Mouse (Mus musculus): Measurements from ENCODE around the gene Kiss1r. TPM values are rescaled to one million over a fixed set of nuclear protein-coding genes. Genes with fewer than 3 reads are reported as not detected.

The Kiss1r gene
- polyA plus RNA-seq, 1 experiment from 2014 or later = 1.0 TPM

- ATAC-seq (replicated peaks; ENCODE audit: low FRiP score) (no peak), DNase-seq (ENCODE audit: low spot score) (no peak)
- Histone ChIP-seq H3K36me3 (ENCODE audit: control insufficient read depth, insufficient read depth, low read length) (no peaks in the 10 kb centered on the region), H3K9me3 (ENCODE audit: control insufficient read depth, low read length) (no peaks in the 10 kb centered on the region), H3K9ac (ENCODE audit: low read length) (no peak overlapping the region), H3K4me2 (ENCODE audit: low read depth, low read length, severe bottlenecking) (no peak overlapping the region), H3K27me3 (ENCODE audit: control insufficient read depth, insufficient read depth, low read length) (no peaks in the 10 kb centered on the region), H3K27ac (ENCODE audit: low read depth, low read length) (no peak overlapping the region), H3K4me1 (replicated peaks; ENCODE audit: control insufficient read depth, insufficient read depth, low read length) (peaks cover 9% of the 10 kb centered on the region), H3K4me3 (ENCODE audit: low read depth, low read length) (no peak overlapping the region)
- WGBS = 84% methylated on average over 9 of the region's 9 CpGs
These were observed 15.0 kb downstream of the Kiss1r start for GRCm38 (mm10) chr10:79931797-79932196.

- Histone ChIP-seq H3K4me1 (replicated peaks; ENCODE audit: control insufficient read depth, insufficient read depth, low read length) (peaks cover 9% of the 10 kb centered on the region), H3K9me3 (ENCODE audit: control insufficient read depth, low read length) (no peaks in the 10 kb centered on the region), H3K36me3 (ENCODE audit: control insufficient read depth, insufficient read depth, low read length) (no peaks in the 10 kb centered on the region), H3K27ac (ENCODE audit: low read depth, low read length) (no peak overlapping the region), H3K4me2 (ENCODE audit: low read depth, low read length, severe bottlenecking) (no peak overlapping the region), H3K4me3 (ENCODE audit: low read depth, low read length) (no peak overlapping the region), H3K9ac (ENCODE audit: low read length) (no peak overlapping the region), H3K27me3 (ENCODE audit: control insufficient read depth, insufficient read depth, low read length) (no peaks in the 10 kb centered on the region)
- DNase-seq (ENCODE audit: low spot score) = no peak
- ATAC-seq (replicated peaks; ENCODE audit: low FRiP score) = no peak
- WGBS = 32% methylated on average over 8 of the region's 8 CpGs
These were observed 16.0 kb downstream of the Kiss1r start for GRCm38 (mm10) chr10:79932736-79933135.

GRCm38 (mm10) chr10:79933145-79933679 lies 16.4 kb downstream of the Kiss1r start:
- no peak overlapping the region for H3K9ac ChIP-seq (ENCODE audit: low read length)
- no peak overlapping the region for H3K4me3 ChIP-seq (ENCODE audit: low read depth, low read length)
- H3K27ac ChIP-seq (ENCODE audit: low read depth, low read length) = no peak overlapping the region

GRCm38 (mm10) chr10:79933861-79934260 lies 17.1 kb downstream of the Kiss1r start:
- ATAC-seq (replicated peaks; ENCODE audit: low FRiP score) (no peak), DNase-seq (ENCODE audit: low spot score) (no peak)
- no peak overlapping the region for H3K4me2 ChIP-seq (ENCODE audit: low read depth, low read length, severe bottlenecking)
- no peaks in the 10 kb centered on the region for H3K36me3 ChIP-seq (ENCODE audit: control insufficient read depth, insufficient read depth, low read length)
- H3K27me3 ChIP-seq (ENCODE audit: control insufficient read depth, insufficient read depth, low read length) = no peaks in the 10 kb centered on the region
- H3K4me1 ChIP-seq (replicated peaks; ENCODE audit: control insufficient read depth, insufficient read depth, low read length) = peaks cover 6% of the 10 kb centered on the region
- H3K9me3 ChIP-seq (ENCODE audit: control insufficient read depth, low read length) = no peaks in the 10 kb centered on the region
- no peak overlapping the region for H3K4me3 ChIP-seq (ENCODE audit: low read depth, low read length)
- H3K27ac ChIP-seq (ENCODE audit: low read depth, low read length) = no peak overlapping the region
- no peak overlapping the region for H3K9ac ChIP-seq (ENCODE audit: low read length)
- WGBS = 40% methylated on average over 6 of the region's 6 CpGs

More at GRCm38 (mm10) chr10:79933145-79933679, 16.4 kb downstream of the Kiss1r start:
- peaks cover 9% of the 10 kb centered on the region for H3K4me1 ChIP-seq (replicated peaks; ENCODE audit: control insufficient read depth, insufficient read depth, low read length)
- ATAC-seq (replicated peaks; ENCODE audit: low FRiP score) (no peak), DNase-seq (ENCODE audit: low spot score) (no peak)
- no peaks in the 10 kb centered on the region for H3K9me3 ChIP-seq (ENCODE audit: control insufficient read depth, low read length)
- no peaks in the 10 kb centered on the region for H3K36me3 ChIP-seq (ENCODE audit: control insufficient read depth, insufficient read depth, low read length)
- 74% methylated on average over 9 of the region's 9 CpGs for WGBS
- no peaks in the 10 kb centered on the region for H3K27me3 ChIP-seq (ENCODE audit: control insufficient read depth, insufficient read depth, low read length)
- H3K4me2 ChIP-seq (ENCODE audit: low read depth, low read length, severe bottlenecking) = no peak overlapping the region

- 84% methylated on average over 13 of the region's 13 CpGs for WGBS
- DNase-seq (ENCODE audit: low spot score) (no peak), ATAC-seq (replicated peaks; ENCODE audit: low FRiP score) (no peak)
- H3K9me3 ChIP-seq (ENCODE audit: control insufficient read depth, low read length) = no peaks in the 10 kb centered on the region
- H3K27ac ChIP-seq (ENCODE audit: low read depth, low read length) = no peak overlapping the region
- H3K9ac ChIP-seq (ENCODE audit: low read length) = no peak overlapping the region
- H3K4me1 ChIP-seq (replicated peaks; ENCODE audit: control insufficient read depth, insufficient read depth, low read length) = peaks cover 3% of the 10 kb centered on the region; the same call in 1 of the 2 replicates
- H3K4me2 ChIP-seq (ENCODE audit: low read depth, low read length, severe bottlenecking) = no peak overlapping the region
- H3K4me3 ChIP-seq (ENCODE audit: low read depth, low read length) = no peak overlapping the region
- no peaks in the 10 kb centered on the region for H3K27me3 ChIP-seq (ENCODE audit: control insufficient read depth, insufficient read depth, low read length)
- no peaks in the 10 kb centered on the region for H3K36me3 ChIP-seq (ENCODE audit: control insufficient read depth, insufficient read depth, low read length)
These were observed 17.5 kb downstream of the Kiss1r start for GRCm38 (mm10) chr10:79934272-79934721.

- Histone ChIP-seq H3K27ac (ENCODE audit: low read depth, low read length) (no peak overlapping the region), H3K36me3 (ENCODE audit: control insufficient read depth, insufficient read depth, low read length) (no peaks in the 10 kb centered on the region), H3K4me1 (replicated peaks; ENCODE audit: control insufficient read depth, insufficient read depth, low read length) (peaks cover 3% of the 10 kb centered on the region; the same call in 1 of the 2 replicates), H3K9ac (ENCODE audit: low read length) (no peak overlapping the region), H3K9me3 (ENCODE audit: control insufficient read depth, low read length) (no peaks in the 10 kb centered on the region), H3K4me3 (ENCODE audit: low read depth, low read length) (no peak overlapping the region), H3K27me3 (ENCODE audit: control insufficient read depth, insufficient read depth, low read length) (no peaks in the 10 kb centered on the region), H3K4me2 (ENCODE audit: low read depth, low read length, severe bottlenecking) (no peak overlapping the region)
- WGBS = 91% methylated on average over 16 of the region's 16 CpGs
- no peak for DNase-seq (ENCODE audit: low spot score)
- no peak for ATAC-seq (replicated peaks; ENCODE audit: low FRiP score)
These were observed 18.2 kb downstream of the Kiss1r start for GRCm38 (mm10) chr10:79934794-79935569.

- H3K9me3 ChIP-seq (ENCODE audit: control insufficient read depth, low read length) = no peaks in the 10 kb centered on the region
- no peak overlapping the region for H3K4me3 ChIP-seq (ENCODE audit: low read depth, low read length)
- 83% methylated on average over 10 of the region's 10 CpGs for WGBS
- H3K27ac ChIP-seq (ENCODE audit: low read depth, low read length) = peak overlapping the region; percentile 3; the same call in 1 of the 2 replicates
- H3K9ac ChIP-seq (ENCODE audit: low read length) = no peak overlapping the region
- no peaks in the 10 kb centered on the region for H3K36me3 ChIP-seq (ENCODE audit: control insufficient read depth, insufficient read depth, low read length)
- H3K4me1 ChIP-seq (replicated peaks; ENCODE audit: control insufficient read depth, insufficient read depth, low read length) = peaks cover 3% of the 10 kb centered on the region; the same call in 1 of the 2 replicates
- no peaks in the 10 kb centered on the region for H3K27me3 ChIP-seq (ENCODE audit: control insufficient read depth, insufficient read depth, low read length)
- DNase-seq (ENCODE audit: low spot score) (no peak), ATAC-seq (replicated peaks; ENCODE audit: low FRiP score) (no peak)
- no peak overlapping the region for H3K4me2 ChIP-seq (ENCODE audit: low read depth, low read length, severe bottlenecking)
These were observed 19.6 kb downstream of the Kiss1r start for GRCm38 (mm10) chr10:79936284-79936910.

GRCm38 (mm10) chr10:79936911-79937441 lies 20.2 kb downstream of the Kiss1r start:
- Histone ChIP-seq H3K4me1 (replicated peaks; ENCODE audit: control insufficient read depth, insufficient read depth, low read length) (peaks cover 3% of the 10 kb centered on the region; the same call in 1 of the 2 replicates), H3K4me2 (ENCODE audit: low read depth, low read length, severe bottlenecking) (no peak overlapping the region), H3K9me3 (ENCODE audit: control insufficient read depth, low read length) (no peaks in the 10 kb centered on the region), H3K9ac (ENCODE audit: low read length) (no peak overlapping the region), H3K27me3 (ENCODE audit: control insufficient read depth, insufficient read depth, low read length) (no peaks in the 10 kb centered on the region), H3K4me3 (ENCODE audit: low read depth, low read length) (no peak overlapping the region), H3K27ac (ENCODE audit: low read depth, low read length) (no peak overlapping the region; the same call in 1 of the 2 replicates), H3K36me3 (ENCODE audit: control insufficient read depth, insufficient read depth, low read length) (no peaks in the 10 kb centered on the region)
- 84% methylated on average over 27 of the region's 27 CpGs for WGBS
- no peak for DNase-seq (ENCODE audit: low spot score)
- no peak for ATAC-seq (replicated peaks; ENCODE audit: low FRiP score)
